8 mouse cellular contexts compared by ENCODE assay signal in the genomic region with DNA sequence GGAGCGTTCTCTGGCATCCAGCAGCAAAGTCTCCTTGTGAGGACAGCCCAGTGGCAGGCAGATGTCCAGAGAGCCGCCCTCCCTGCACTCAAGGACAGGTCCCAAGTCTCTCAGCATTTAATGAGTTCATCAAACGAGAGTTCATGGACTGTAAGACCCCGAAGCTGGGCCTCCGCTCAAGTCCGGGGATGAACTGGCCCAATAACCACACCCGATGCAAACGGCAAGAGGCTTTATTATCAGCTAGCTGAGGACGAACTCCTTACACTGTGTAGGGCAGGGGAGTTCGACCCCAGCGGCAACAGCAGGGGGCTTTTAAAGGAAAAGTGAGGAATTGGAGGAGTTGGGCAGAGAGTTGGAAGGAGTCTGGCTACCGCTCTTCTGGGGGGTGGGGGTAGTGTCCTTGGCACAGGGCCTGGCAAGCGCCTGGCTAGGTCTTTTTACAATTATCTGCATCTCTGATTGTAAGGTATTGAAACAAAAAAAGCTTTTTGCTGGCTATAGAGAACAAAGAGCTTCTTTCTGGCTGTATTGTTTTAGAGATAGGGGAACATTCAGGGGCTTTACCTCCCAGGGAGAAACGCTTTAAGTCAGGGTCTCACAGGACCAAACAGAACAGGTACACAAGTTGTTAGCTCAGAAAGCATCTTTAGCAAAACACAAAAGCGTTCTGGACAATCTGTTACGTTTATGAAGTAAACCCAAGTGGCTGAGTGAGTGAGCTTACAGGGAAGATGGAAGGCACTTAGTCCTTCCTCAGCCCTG.
DNase-seq lines count a peak whose midpoint lies in the region; ATAC-seq and TF ChIP-seq lines count a peak whose summit lies in the region.

No protein-coding gene starts in this region.

- H3K9ac ChIP-seq in ES-E14 (ENCODE audit: insufficient read depth, low read depth, low read length, poor library complexity, severe bottlenecking), result 0 out of 2 replicates have a peak overlapping the region, but pooled peaks have one; percentile 4
- no peak overlapping the region for H3K9ac ChIP-seq in intestine, postnatal 0 days (ENCODE audit: low read depth, low read length)
- H3K9ac ChIP-seq in stomach, embryonic 16.5 days (ENCODE audit: low read length), result peak overlapping the region; percentile 54

- H3K27me3 ChIP-seq in intestine, postnatal 0 days (replicated peaks; ENCODE audit: control insufficient read depth, insufficient read depth, low read length), result no peaks in the 10 kb centered on the region
- H3K27me3 ChIP-seq in stomach, embryonic 16.5 days (ENCODE audit: control insufficient read depth, insufficient read depth, low read length), result no peaks in the 10 kb centered on the region

- ATAC-seq in intestine, postnatal 0 days, result no peak
- peak; percentile 47; the same call in 1 of the 2 replicates for ATAC-seq in stomach, embryonic 16.5 days (ENCODE audit: insufficient read depth, low FRiP score)
- no peak for ATAC-seq in activated CD4-positive, CD25-positive, alpha-beta regulatory T cell, adult 4 months

- intact Hi-C loops in gastrocnemius, adult 2 months (cut with DNase I), result no loop called here

- peak overlapping the region; percentile 37; the same call in 1 of the 2 replicates for H3K4me2 ChIP-seq in intestine, postnatal 0 days (replicated peaks; ENCODE audit: low read depth)
- H3K4me2 ChIP-seq in stomach, embryonic 16.5 days (ENCODE audit: low read depth, low read length), result peak overlapping the region; percentile 38

- H3K4me3 ChIP-seq in ES-E14 (ENCODE audit: insufficient read depth in 1 of 2, low read depth in 1 of 2, low read length in 2 of 2, poor library complexity in 1 of 2, severe bottlenecking in 1 of 2), result peak overlapping the region in 1 of 2 experiments; percentile 15; a peak in 1 of 4 replicates
- peak overlapping the region; percentile 62 for H3K4me3 ChIP-seq in gastrocnemius, adult 2 months
- H3K4me3 ChIP-seq in intestine, postnatal 0 days (ENCODE audit: low read depth, low read length), result no peak overlapping the region
- H3K4me3 ChIP-seq in stomach, embryonic 16.5 days (replicated peaks; ENCODE audit: low read length), result 0 out of 2 replicates have a peak overlapping the region, but pooled peaks have one; percentile 0

- peaks cover 4 to 8% of the 10 kb centered on the region in 2 experiments; a peak in 2 of 4 replicates for H3K4me1 ChIP-seq in ES-E14 (ENCODE audit: control insufficient read depth in 2 of 2, insufficient read depth in 2 of 2, low read length in 2 of 2, poor library complexity in 1 of 2)
- no peaks in the 10 kb centered on the region for H3K4me1 ChIP-seq in intestine, postnatal 0 days (replicated peaks; ENCODE audit: control insufficient read depth, insufficient read depth, low read length)
- H3K4me1 ChIP-seq in stomach, embryonic 16.5 days (ENCODE audit: control insufficient read depth, insufficient read depth, low read length), result peaks cover 8% of the 10 kb centered on the region; the same call in 1 of the 2 replicates

- in situ Hi-C loops in ES-E14 (cut with MboI; ENCODE audit: low sequenced_read_pairs in 2 of 2, unreplicated experiment in 2 of 2), result no loop called here

- no peaks in the 10 kb centered on the region for H3K36me3 ChIP-seq in ES-E14 (ENCODE audit: control insufficient read depth, insufficient read depth, low read length, poor library complexity, severe bottlenecking)
- H3K36me3 ChIP-seq in intestine, postnatal 0 days (ENCODE audit: control insufficient read depth, insufficient read depth), result peaks cover 8% of the 10 kb centered on the region; the same call in 1 of the 2 replicates
- H3K36me3 ChIP-seq in stomach, embryonic 16.5 days (ENCODE audit: control insufficient read depth, insufficient read depth, low read length), result no peaks in the 10 kb centered on the region

- no peak for TF ChIP-seq CTCF in gastrocnemius, adult 2 months (IDR thresholded peaks at IDR 0.05)
- TF ChIP-seq CTCF in intestine, postnatal 0 days (IDR thresholded peaks at IDR 0.05; ENCODE audit: low read depth), result no peak

- H3K27ac ChIP-seq in ES-E14 (ENCODE audit: insufficient read depth, low read depth, low read length, poor library complexity, severe bottlenecking), result peak overlapping the region; percentile 3; the same call in 1 of the 2 replicates
- H3K27ac ChIP-seq in gastrocnemius, adult 2 months, result peak overlapping the region; percentile 80
- H3K27ac ChIP-seq in intestine, postnatal 0 days (ENCODE audit: low read depth, low read length), result peak overlapping the region; percentile 41; the same call in 1 of the 2 replicates
- H3K27ac ChIP-seq in stomach, embryonic 16.5 days (ENCODE audit: low read length), result peak overlapping the region; percentile 23; the same call in 1 of the 2 replicates

- DNase-seq in heart, adult 11 months, result peak; percentile 91
- no peak for DNase-seq in heart, adult 9 months (ENCODE audit: low spot score in 2 of 2)
- peak; percentile 36 for DNase-seq in ES-E14 (ENCODE audit: low read depth, low spot score)
- peak; percentile 74 for DNase-seq in gastrocnemius, adult 2 months
- no peak for DNase-seq in thymus, postnatal 36 days

- no peaks in the 10 kb centered on the region for H3K9me3 ChIP-seq in ES-E14 (ENCODE audit: control insufficient read depth, insufficient read depth, low read depth, low read length)
- no peaks in the 10 kb centered on the region for H3K9me3 ChIP-seq in intestine, postnatal 0 days (ENCODE audit: control insufficient read depth)
- no peaks in the 10 kb centered on the region for H3K9me3 ChIP-seq in stomach, embryonic 16.5 days (replicated peaks; ENCODE audit: control insufficient read depth, low read length)

- WGBS in intestine, postnatal 0 days, result 42% methylated on average over 16 of the region's 16 CpGs
- WGBS in stomach, embryonic 16.5 days, result 30% methylated on average over 16 of the region's 16 CpGs

TF ChIP-seq in ES-E14, 5 proteins besides CTCF, POLR2A, EP300 and RAD21:
- TF ChIP-seq MAFK (IDR thresholded peaks at IDR 0.05; ENCODE audit: insufficient read depth, low read depth, low read length) (no peak), HCFC1 (IDR thresholded peaks at IDR 0.05; ENCODE audit: borderline replicate concordance, insufficient read depth, low read length) (no peak), ZNF384 (IDR thresholded peaks at IDR 0.05; ENCODE audit: low read depth, low read length) (no peak), CHD2 (IDR thresholded peaks at IDR 0.05; ENCODE audit: low read depth, low read length) (no peak), ZC3H11A (IDR thresholded peaks at IDR 0.05; ENCODE audit: borderline replicate concordance, low read depth, low read length) (no peak)

Comparison
In these comparisons a context has a peak if more than half of its experiments do, and no peak if none do; other contexts are left out.
1. DNase-seq: peak in heart, adult 11 months (single experiment), ES-E14 (single experiment) and gastrocnemius, adult 2 months (single experiment); none in heart, adult 9 months (0 of 2) and thymus, postnatal 36 days (0 of 2).
2. H3K27ac ChIP-seq: peak in every context shown above with its lines; median percentile 80 in gastrocnemius, adult 2 months; 41 in intestine, postnatal 0 days; 23 in stomach, embryonic 16.5 days; 3 in ES-E14.